Mouse (Mus musculus): ENCODE measurements at regions not wholly inside any gene's neighbourhood (a gene's known extent, or its start where the extent isn't known, plus 50 kb on each side); places are given as distances from the start of the nearest gene placed in this dataset.
A peak's percentile ranks its signal among the peaks of the same experiment; 100 is the strongest.

GRCm38 (mm10) chr10:98557470-98558060, 356.6 kb upstream of the Atp2b1 start:
- no peak overlapping the region for H3K4me3 ChIP-seq (ENCODE audit: low read depth, low read length)
- no peak overlapping the region for H3K9ac ChIP-seq
- H3K4me1 ChIP-seq (ENCODE audit: insufficient read depth) = no peaks in the 10 kb centered on the region
- ATAC-seq (no peak), DNase-seq (no peak)
- no peaks in the 10 kb centered on the region for H3K36me3 ChIP-seq (ENCODE audit: insufficient read depth)
- no peak overlapping the region for H3K27ac ChIP-seq (ENCODE audit: low read depth, low read length)
- no peaks in the 10 kb centered on the region for H3K27me3 ChIP-seq (ENCODE audit: insufficient read depth, low read length)
- no peaks in the 10 kb centered on the region for H3K9me3 ChIP-seq (ENCODE audit: low read length)
- no peak overlapping the region for H3K4me2 ChIP-seq (ENCODE audit: low read depth)
- WGBS = 77% methylated on average over 9 of the region's 9 CpGs
- TF ChIP-seq CTCF (IDR thresholded peaks at IDR 0.05; ENCODE audit: low read depth) = no peak

GRCm38 (mm10) chr10:98558560-98558959, 355.6 kb upstream of the Atp2b1 start:
- H3K27me3 ChIP-seq (ENCODE audit: insufficient read depth, low read length) = no peaks in the 10 kb centered on the region
- no peaks in the 10 kb centered on the region for H3K9me3 ChIP-seq (ENCODE audit: low read length)
- TF ChIP-seq CTCF (IDR thresholded peaks at IDR 0.05; ENCODE audit: low read depth) = no peak
- ATAC-seq (no peak), DNase-seq (no peak)
- no peaks in the 10 kb centered on the region for H3K36me3 ChIP-seq (ENCODE audit: insufficient read depth)
- H3K4me2 ChIP-seq (ENCODE audit: low read depth) = no peak overlapping the region
- no peak overlapping the region for H3K4me3 ChIP-seq (ENCODE audit: low read depth, low read length)
- no peak overlapping the region for H3K9ac ChIP-seq
- no peaks in the 10 kb centered on the region for H3K4me1 ChIP-seq (ENCODE audit: insufficient read depth)
- 83% methylated on average over 2 of the region's 2 CpGs for WGBS
- no peak overlapping the region for H3K27ac ChIP-seq (ENCODE audit: low read depth, low read length)

GRCm38 (mm10) chr10:98562297-98562912, 351.8 kb upstream of the Atp2b1 start:
- Histone ChIP-seq H3K27ac (ENCODE audit: low read depth, low read length) (no peak overlapping the region), H3K9me3 (ENCODE audit: low read length) (no peaks in the 10 kb centered on the region), H3K4me1 (ENCODE audit: insufficient read depth) (no peaks in the 10 kb centered on the region), H3K27me3 (ENCODE audit: insufficient read depth, low read length) (no peaks in the 10 kb centered on the region), H3K9ac (no peak overlapping the region), H3K36me3 (ENCODE audit: insufficient read depth) (no peaks in the 10 kb centered on the region), H3K4me3 (ENCODE audit: low read depth, low read length) (no peak overlapping the region), H3K4me2 (ENCODE audit: low read depth) (no peak overlapping the region)
- ATAC-seq (no peak), DNase-seq (no peak)
- 72% methylated on average over 2 of the region's 2 CpGs for WGBS
- TF ChIP-seq CTCF (IDR thresholded peaks at IDR 0.05; ENCODE audit: low read depth) = no peak

GRCm38 (mm10) chr10:98572782-98573536, 341.2 kb upstream of the Atp2b1 start:
- H3K27ac ChIP-seq (ENCODE audit: low read depth, low read length) = no peak overlapping the region
- 71% methylated on average over 15 of the region's 16 CpGs for WGBS
- H3K4me1 ChIP-seq (ENCODE audit: insufficient read depth) = no peaks in the 10 kb centered on the region
- TF ChIP-seq CTCF (IDR thresholded peaks at IDR 0.05; ENCODE audit: low read depth) = no peak
- no peak overlapping the region for H3K9ac ChIP-seq
- no peaks in the 10 kb centered on the region for H3K9me3 ChIP-seq (ENCODE audit: low read length)
- H3K27me3 ChIP-seq (ENCODE audit: insufficient read depth, low read length) = no peaks in the 10 kb centered on the region
- no peak for DNase-seq
- no peak overlapping the region for H3K4me2 ChIP-seq (ENCODE audit: low read depth)
- H3K4me3 ChIP-seq (ENCODE audit: low read depth, low read length) = no peak overlapping the region
- ATAC-seq = no peak
- no peaks in the 10 kb centered on the region for H3K36me3 ChIP-seq (ENCODE audit: insufficient read depth)

GRCm38 (mm10) chr10:98577040-98577439, 337.2 kb upstream of the Atp2b1 start:
- DNase-seq (no peak), ATAC-seq (no peak)
- Histone ChIP-seq H3K4me2 (ENCODE audit: low read depth) (no peak overlapping the region), H3K36me3 (ENCODE audit: insufficient read depth) (no peaks in the 10 kb centered on the region), H3K27ac (ENCODE audit: low read depth, low read length) (no peak overlapping the region), H3K4me1 (ENCODE audit: insufficient read depth) (no peaks in the 10 kb centered on the region), H3K27me3 (ENCODE audit: insufficient read depth, low read length) (no peaks in the 10 kb centered on the region), H3K9ac (no peak overlapping the region), H3K4me3 (ENCODE audit: low read depth, low read length) (no peak overlapping the region), H3K9me3 (ENCODE audit: low read length) (no peaks in the 10 kb centered on the region)
- TF ChIP-seq CTCF (IDR thresholded peaks at IDR 0.05; ENCODE audit: low read depth) = no peak
- 83% methylated on average over 6 of the region's 6 CpGs for WGBS

GRCm38 (mm10) chr10:98584776-98585175, 329.4 kb upstream of the Atp2b1 start:
- H3K36me3 ChIP-seq (ENCODE audit: insufficient read depth) = no peaks in the 10 kb centered on the region
- H3K9me3 ChIP-seq (ENCODE audit: low read length) = no peaks in the 10 kb centered on the region
- H3K9ac ChIP-seq = no peak overlapping the region
- no peak for DNase-seq
- no peaks in the 10 kb centered on the region for H3K4me1 ChIP-seq (ENCODE audit: insufficient read depth)
- no peak for ATAC-seq
- TF ChIP-seq CTCF (IDR thresholded peaks at IDR 0.05; ENCODE audit: low read depth) = no peak
- H3K27ac ChIP-seq (ENCODE audit: low read depth, low read length) = no peak overlapping the region
- H3K27me3 ChIP-seq (ENCODE audit: insufficient read depth, low read length) = no peaks in the 10 kb centered on the region
- no peak overlapping the region for H3K4me3 ChIP-seq (ENCODE audit: low read depth, low read length)
- H3K4me2 ChIP-seq (ENCODE audit: low read depth) = no peak overlapping the region
- WGBS = 83% methylated on average over 1 of the region's 1 CpGs

- Histone ChIP-seq H3K27me3 (ENCODE audit: insufficient read depth, low read length) (no peaks in the 10 kb centered on the region), H3K9ac (no peak overlapping the region), H3K27ac (ENCODE audit: low read depth, low read length) (no peak overlapping the region; the same call in 1 of the 2 replicates), H3K36me3 (ENCODE audit: insufficient read depth) (no peaks in the 10 kb centered on the region), H3K4me3 (ENCODE audit: low read depth, low read length) (no peak overlapping the region), H3K4me2 (ENCODE audit: low read depth) (no peak overlapping the region), H3K9me3 (ENCODE audit: low read length) (no peaks in the 10 kb centered on the region), H3K4me1 (ENCODE audit: insufficient read depth) (no peaks in the 10 kb centered on the region)
- no peak for TF ChIP-seq CTCF (IDR thresholded peaks at IDR 0.05; ENCODE audit: low read depth)
- 85% methylated on average over 14 of the region's 14 CpGs for WGBS
- no peak for DNase-seq
- peak; percentile 50 for ATAC-seq
These were observed 324.5 kb upstream of the Atp2b1 start for GRCm38 (mm10) chr10:98589726-98590125.

Data from forebrain, postnatal 0 days (tissue).